Mouse (Mus musculus) cerebellum, adult (tissue): ENCODE measurements around the gene Rbm7.
"Not testable (repeated sequence)": the region's sequence is repeated elsewhere in the genome, so short reads cannot be mapped to it uniquely, and the experiment has no call there.

Experiments
- ATAC-seq: cut with Nextera tagmentation; 2 replicates; pipeline ENCODE4 v1.9.2; 2017; ENCODE audit warnings: mild to moderate bottlenecking, moderate library complexity, mixed read lengths; ENCODE audit not compliant: insufficient number of reproducible peaks, low FRiP score, low TSS enrichment

The Rbm7 gene

GRCm38 (mm10) chr9:48494817-48495547 lies at the start of gene Rbm7, which contains the start of gene Gm5617:
Gene Rbm7 (minus strand): TSS chr9:48495299.
Gene Gm5617 (plus strand): TSS chr9:48495442.
- peak; percentile 98 for ATAC-seq

GRCm38 (mm10) chr9:48538688-48539087 lies 43.6 kb upstream of the Rbm7 start:
- ATAC-seq: no peak

DNA sequence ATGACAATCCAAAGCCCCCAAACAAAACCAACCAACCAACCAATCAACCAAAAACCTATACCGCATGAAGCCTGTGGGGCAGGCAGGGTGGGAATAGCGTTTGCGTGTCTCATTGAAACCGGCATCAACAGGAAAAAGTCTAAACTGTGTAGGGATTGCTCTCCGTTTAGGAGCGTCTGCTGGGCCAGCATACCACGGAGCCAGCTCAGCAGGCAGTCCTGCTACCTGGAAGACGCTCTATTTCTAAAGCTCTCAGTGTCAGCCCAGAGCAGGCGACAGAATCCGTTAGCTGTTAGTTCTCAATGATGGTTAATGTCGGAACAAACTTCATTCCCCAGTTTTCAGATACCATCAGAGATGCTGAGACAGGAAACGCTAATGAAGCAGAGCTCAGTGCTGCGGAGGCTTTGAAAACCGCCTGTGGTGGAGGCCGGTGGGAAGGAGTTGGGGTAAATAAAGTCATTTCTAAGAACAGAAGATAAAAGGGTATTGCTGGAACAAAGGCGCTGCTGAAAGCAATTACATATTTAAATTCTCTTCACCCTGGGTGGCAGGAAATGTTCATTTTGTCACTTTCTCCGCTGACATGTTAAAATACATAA lies 43.0 kb upstream of the Rbm7 start:
- no peak for ATAC-seq

GRCm38 (mm10) chr9:48537616-48538015 lies 42.5 kb upstream of the Rbm7 start:
- ATAC-seq: not testable (repeated sequence)

DNA sequence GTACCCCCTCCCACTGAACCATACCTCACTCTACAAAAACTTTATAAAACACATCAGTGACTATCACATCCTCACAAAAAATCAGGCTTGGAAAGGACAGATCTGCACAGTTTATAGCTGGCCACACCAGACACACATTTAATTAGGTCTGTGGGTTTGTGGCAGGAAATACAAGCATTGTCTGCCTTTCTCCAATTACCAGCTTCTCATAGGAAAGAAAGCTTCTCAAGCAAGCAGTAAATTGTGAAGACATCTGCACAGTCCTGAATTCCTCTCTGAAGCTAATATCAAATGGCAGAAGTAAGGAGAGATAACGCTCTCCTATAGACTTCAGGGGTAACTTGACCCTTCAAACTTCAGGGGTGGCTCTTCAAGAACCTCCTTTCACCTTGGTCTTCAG lies 41.3 kb upstream of the Rbm7 start:
- no peak for ATAC-seq

- no peak for ATAC-seq
Measured at GRCm38 (mm10) chr9:48532730-48533129, 37.6 kb upstream of the Rbm7 start.

GRCm38 (mm10) chr9:48532203-48532602 lies 37.1 kb upstream of the Rbm7 start:
- ATAC-seq: no peak

GRCm38 (mm10) chr9:48531294-48531693 lies 36.2 kb upstream of the Rbm7 start:
- no peak for ATAC-seq

- ATAC-seq: no peak
Measured at GRCm38 (mm10) chr9:48526520-48526919, 31.4 kb upstream of the Rbm7 start.

DNA sequence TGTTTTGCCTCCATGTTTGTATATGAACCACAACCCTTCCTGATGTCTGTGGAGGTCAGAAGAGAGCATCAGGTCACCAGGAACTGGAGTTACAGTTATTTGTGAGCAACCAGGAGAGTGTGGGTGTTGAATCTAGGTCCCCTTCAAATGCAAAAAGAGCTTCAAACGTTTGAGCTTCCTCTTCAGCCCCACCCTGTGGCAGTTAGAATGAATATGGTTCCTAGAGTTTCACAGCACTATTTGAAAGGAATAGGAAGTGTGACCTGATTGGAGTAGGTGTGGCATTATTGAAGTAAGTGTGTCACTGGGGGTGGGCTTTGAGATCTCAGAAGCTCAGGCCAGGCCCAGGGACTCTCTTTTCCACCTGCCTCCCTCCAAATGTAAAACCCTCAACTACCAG lies 30.5 kb upstream of the Rbm7 start:
- ATAC-seq: no peak

DNA sequence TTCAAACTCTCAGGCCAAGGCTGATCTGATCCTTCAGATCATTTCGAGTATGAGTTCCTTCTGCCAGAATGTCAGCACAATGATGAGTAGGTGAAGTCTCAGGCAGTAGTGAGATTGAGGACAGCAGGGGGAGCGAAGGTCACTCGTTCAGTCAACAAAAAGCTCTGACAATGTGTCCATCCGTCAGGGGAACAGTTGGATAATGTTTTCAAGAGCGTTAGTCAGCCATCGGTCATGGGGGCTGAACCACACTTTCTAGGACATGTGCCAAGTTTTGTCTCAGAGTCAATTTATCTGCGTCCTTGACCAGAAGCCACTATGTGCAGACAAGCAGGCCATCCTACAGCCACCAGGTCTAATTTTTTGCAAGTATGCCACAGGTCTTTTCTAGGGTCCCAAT lies 25.3 kb upstream of the Rbm7 start:
- ATAC-seq: not testable (repeated sequence)

DNA sequence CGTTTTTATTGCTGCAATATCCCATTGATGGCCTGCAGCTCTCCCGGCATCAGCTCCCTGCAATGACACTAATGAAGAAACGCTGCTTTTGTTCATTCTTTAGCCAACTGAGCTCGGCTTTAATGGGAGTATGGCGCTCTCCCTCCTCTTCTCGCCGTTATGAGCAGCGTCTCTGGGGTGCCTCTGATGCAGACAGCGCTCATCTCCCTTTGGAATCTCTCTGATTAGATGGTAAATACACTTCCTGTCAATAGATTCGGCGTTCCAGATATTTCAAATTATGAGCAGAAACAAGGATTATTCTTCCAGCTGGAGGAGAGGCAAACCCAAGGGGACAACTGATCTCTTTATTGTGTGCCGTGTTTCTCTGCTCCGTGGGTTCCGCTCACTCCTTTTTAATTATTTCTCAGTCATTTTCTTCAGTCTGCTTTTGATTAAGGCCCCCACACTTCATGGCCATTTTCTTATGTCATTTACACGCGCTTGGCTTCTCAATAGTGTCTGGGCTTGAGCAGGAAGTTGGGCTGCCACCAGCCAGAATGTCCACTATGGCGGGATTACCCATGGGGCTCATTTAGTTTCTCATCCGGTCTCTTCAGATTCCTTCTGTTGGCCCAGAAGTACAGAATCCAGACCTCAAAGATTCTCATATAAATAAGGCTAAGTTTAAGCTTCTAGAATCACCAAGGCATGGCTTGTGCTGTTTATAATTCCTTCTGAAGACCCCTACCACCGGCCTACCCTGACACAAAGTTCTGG lies 22.5 kb upstream of the Rbm7 start:
- ATAC-seq: no peak

GRCm38 (mm10) chr9:48516615-48517371 lies 21.7 kb upstream of the Rbm7 start:
- no peak for ATAC-seq

DNA sequence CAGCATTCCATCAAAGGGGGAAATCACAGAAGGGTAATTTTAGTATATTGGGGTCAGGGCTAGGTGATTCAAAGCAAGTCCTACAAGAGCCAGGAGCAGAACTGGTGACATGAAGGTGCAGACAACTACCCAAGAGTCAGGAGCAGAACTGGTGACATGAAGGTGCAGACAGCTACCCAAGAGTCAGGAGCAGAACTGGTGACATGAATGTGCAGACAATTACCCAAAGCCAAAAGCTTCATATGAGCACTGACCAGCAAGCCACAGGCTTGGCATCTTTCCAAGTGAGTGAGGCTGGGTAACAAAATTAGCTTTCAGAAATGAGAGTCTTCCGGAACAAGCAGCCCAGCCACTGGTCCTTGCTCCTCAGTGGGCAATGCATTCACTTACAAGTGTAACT lies 20.2 kb upstream of the Rbm7 start:
- ATAC-seq: no peak

DNA sequence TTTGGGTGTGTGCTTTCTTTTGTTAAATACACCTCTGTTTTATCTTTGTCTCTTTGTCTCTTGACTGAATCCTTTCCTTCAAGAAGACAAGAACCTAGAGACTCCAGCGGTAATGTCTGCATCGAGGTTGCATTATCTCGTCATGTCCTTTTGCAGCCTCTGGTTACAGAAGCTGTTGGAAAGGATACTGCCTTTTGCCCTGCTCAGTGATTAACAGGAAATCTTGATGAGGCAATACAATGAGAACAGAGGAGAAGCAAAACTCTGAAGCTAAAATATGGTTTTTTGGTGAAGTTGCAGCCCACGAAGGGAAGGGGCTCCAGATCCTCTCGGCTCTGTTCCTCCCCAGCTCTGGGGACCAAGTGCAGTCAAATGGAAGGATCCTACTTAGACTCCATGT lies 15.0 kb upstream of the Rbm7 start:
- ATAC-seq: no peak

- no peak for ATAC-seq
Measured at GRCm38 (mm10) chr9:48504741-48505365, 9.8 kb upstream of the Rbm7 start.

- no peak for ATAC-seq
Measured at GRCm38 (mm10) chr9:48503001-48503400, 7.9 kb upstream of the Rbm7 start.

GRCm38 (mm10) chr9:48501192-48501591 lies 6.1 kb upstream of the Rbm7 start:
- ATAC-seq: no peak

DNA sequence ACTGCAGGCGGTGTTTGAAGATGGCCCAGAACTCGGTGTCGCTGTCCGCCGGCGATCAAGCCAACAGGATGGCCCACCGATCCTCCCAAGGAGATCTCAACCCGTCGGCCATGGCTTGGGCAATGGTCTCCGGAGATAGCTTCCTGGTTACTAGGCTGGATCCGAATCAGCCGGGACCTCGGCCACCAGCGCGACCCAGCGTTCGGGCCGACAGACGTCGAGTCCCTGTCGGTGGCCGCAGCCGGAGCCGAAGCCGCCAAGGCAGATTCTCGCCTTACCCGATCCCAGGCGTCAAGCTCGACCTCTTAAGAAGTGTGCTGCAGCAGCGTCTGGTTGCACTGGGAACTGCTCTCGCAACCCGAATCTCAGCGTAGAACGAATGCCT lies 441 bp upstream of the Rbm7 start:
- ATAC-seq: peak; percentile 68
